13 mouse cellular contexts compared by ENCODE assay signal in genomic region chr6:23810087-23810486, GRCm38 (mm10).
"Had no signal": no experiment of that assay in that cellular context is flagged by ENCODE, and none has a peak within 500 bp of the region (broad histone marks: within the 10 kb centered on the region; RNA-seq: fewer than 3 reads in every experiment).

No protein-coding gene starts in this region.

- H3K27ac ChIP-seq: kidney, embryonic 15.5 days; left cerebral cortex, adult 2 months; liver, embryonic 13.5 days; neural tube, embryonic 12.5 days had no signal

- H3K9me3 ChIP-seq: kidney, embryonic 15.5 days; liver, embryonic 13.5 days; neural tube, embryonic 12.5 days had no signal

- H3K27me3 ChIP-seq: kidney, embryonic 15.5 days; liver, embryonic 13.5 days; megakaryocyte, embryonic 14.5 days; neural tube, embryonic 12.5 days had no signal

- H3K4me3 ChIP-seq: kidney, embryonic 15.5 days; left cerebral cortex, adult 2 months; liver, embryonic 13.5 days; megakaryocyte, embryonic 14.5 days; neural tube, embryonic 12.5 days had no signal

- ATAC-seq: intestine, postnatal 0 days had no signal

- H3K9ac ChIP-seq: kidney, embryonic 15.5 days; liver, embryonic 13.5 days; neural tube, embryonic 12.5 days had no signal

- H3K4me1 ChIP-seq: kidney, embryonic 15.5 days; liver, embryonic 13.5 days; megakaryocyte, embryonic 14.5 days; neural tube, embryonic 12.5 days had no signal

- DNase-seq: kidney, adult 8-10 months; kidney, postnatal 10 days; kidney, postnatal 36 days; liver, embryonic 13.5 days; right cerebral cortex, postnatal 25 days; thymus, adult 18-20 months; thymus, postnatal 36 days had no signal

- H3K36me3 ChIP-seq: kidney, embryonic 15.5 days; liver, embryonic 13.5 days; neural tube, embryonic 12.5 days had no signal

- H3K4me2 ChIP-seq: kidney, embryonic 15.5 days; liver, embryonic 13.5 days; midbrain, embryonic 11.5 days; neural tube, embryonic 12.5 days had no signal
